Mouse (Mus musculus): ENCODE measurements at regions not wholly inside any gene's neighbourhood (a gene's known extent, or its start where the extent isn't known, plus 50 kb on each side); places are given as distances from the start of the nearest gene placed in this dataset.
"Not testable (repeated sequence)": the region's sequence is repeated elsewhere in the genome, so short reads cannot be mapped to it uniquely, and the experiment has no call there.

DNA sequence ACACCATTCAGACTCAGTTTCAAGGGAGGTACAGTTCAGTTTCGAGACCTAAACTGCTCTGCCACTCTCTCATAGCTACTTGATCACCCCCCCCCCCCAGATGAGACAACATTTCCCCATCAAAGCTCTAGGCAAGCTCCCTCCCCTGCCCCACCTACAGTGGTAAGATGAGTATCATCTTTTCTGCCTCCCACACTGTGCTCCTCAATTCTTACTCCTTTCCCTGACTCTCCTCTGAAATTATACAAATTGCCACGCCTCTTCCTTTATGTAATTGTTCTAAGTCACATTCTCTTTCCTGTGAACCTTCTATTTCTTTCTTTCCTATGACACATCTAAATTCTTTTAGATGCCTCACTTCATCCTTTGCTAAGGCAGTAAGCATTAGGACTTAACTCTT lies 321.6 kb downstream of the Htr1b start:
- peak; percentile 18 for DNase-seq

DNA sequence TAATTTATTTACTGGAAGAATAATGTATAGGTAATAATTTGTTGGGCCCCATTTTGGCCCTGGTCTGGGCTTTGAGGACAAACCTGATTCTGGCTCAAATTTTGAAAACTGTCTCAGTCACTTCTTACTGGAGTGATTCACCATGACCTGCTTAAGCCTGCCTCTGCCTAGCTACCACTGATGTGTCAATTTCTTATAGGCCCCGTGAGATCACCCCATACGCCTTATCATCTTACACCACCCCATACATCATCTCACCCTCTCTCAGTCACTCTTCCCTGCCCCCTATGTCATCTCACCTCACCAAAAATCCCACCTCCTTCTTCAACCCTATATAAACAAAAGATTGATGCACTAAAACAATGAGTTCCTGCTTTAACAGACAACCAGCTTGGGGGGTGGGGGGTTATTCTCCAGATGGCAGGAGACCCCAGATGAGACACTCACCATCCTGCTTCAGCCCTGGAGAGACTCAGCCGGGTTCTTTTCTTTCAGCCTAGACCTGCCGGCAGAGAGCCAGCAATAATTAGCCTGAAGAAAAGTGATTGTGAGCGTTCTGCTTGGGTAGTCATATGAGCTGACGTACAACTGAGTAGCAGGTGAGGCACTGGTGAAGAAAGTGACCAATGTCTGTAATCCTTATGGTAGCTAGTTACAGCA lies 325.0 kb downstream of the Htr1b start:
- no peak for DNase-seq

DNA sequence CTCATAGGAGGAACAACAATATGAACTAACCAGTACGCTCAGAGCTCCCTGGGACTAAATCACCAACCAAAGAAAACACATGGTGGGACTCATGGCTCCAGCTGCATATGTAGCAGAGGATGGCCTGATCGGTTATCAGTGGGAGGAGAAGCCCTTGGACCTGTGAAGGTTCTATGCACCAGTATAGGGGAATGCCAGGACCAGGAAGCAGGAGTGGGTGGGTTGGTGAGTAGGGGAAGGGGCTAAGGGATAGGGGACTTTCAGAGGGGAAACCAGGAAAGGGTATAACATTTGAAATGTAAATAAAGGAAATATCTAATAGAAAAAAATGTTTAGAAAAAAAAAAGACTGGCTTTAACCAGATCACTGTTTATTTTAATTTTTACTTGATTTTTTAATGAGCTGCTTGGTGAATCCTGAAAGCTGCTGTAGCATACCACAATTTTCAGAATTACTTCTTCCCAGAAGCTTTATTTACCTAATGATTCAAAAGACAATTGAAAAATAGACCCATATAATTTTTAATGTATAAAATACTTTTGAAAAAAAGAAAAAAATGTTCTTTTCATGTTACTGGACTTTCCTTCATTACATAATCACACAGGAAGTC lies 328.1 kb downstream of the Htr1b start:
- DNase-seq, result no peak

DNA sequence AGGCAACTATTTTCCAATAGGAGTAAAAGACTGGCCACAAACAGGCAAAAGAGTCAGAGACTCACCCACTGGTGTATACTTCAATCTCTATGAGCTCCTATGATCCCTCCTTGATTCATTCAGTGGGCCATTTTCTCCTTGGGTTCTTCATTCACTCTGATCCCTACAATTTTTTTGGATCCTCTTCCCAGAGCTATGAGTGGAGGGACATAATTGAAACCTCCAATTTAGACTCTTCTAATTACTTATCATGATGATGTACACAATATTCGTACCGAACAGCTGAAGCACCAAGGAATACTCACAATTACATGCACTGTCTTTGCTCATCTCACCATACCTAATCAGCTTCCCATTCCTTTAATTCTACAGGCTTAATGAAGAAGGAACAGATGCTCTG lies 357.9 kb downstream of the Htr1b start:
- no peak for DNase-seq

DNA sequence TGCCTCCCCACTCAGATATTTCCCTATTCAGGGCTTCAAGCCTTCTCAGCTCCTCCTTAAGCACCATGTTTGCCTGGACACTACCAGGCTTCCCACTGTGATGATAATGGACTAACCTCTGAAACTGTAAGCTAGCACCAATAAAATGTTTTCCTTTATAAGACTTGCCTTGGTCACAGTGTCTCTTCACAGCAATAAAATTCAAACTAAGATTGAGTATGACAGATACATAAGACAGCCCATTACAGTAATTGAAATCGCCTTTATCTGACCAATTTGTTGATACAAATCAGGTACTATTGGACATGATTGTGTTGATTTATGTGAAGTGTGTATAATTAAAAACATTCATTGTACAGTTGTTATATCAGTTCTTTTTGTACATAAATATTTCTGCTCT lies 358.3 kb downstream of the Htr1b start:
- no peak for DNase-seq

DNA sequence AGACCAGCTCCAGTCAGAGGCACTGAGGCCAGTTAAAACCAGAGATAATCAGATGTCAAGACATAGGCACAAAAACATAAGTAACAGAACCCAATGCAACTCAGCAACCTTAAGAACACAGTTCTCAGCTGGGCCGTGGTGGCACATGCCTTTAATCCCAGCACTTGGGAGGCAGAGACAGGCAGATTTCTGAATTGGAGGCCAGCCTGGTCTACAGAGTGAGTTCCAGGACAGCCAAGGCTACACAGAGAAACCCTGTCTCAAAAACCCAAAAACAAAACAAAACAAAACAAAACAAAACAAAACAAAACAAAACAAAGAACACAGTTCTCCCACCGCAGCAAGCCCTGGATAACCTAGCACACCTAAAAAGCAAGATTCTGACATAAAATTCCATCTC lies 408.7 kb downstream of the Htr1b start:
- not testable (repeated sequence) for DNase-seq

DNA sequence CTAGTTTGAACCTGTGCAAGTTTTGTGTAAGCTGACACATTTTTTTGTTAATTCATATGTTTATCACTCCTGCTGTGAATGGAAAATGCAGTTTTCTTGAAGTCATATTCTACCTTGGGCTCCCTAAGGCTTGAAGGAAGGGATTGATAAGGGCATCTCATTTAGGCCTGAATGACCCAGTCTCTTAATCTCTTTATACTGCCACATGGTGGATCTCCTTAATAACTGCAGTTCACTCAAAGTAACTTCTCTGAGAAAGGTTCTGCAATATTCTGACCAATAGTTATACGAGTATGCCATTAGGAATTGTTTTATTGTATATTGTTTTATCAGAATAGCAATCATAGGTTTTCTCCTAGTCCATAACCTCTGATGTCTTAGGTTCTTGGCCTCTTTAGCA lies 415.7 kb downstream of the Htr1b start:
- no peak for DNase-seq

DNA sequence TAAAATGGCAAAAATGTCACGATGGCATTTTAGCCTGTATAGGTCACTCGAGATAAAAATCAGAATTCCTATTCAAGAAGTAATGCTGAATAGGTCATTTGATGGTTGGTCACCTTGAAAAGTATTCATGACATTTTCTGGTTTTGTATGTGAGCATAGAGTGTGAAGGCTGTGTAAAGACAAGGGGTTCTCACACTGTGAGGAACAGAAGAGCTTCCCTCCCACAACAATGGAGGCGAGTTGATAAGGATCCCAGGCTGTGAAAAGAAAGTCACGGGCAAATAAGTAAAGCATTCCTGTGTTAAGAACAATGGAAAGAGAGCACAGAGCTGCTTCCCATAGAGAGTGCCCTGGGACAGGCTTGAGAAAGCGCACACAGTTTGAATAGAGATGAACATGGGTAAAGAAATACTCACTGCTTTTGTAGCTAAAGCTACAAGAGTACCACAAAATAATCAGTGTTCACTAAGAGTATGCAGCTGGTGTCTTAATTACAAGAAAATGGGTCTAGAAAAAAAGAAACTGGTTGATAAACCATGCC lies 418.0 kb downstream of the Htr1b start:
- no peak for DNase-seq

DNA sequence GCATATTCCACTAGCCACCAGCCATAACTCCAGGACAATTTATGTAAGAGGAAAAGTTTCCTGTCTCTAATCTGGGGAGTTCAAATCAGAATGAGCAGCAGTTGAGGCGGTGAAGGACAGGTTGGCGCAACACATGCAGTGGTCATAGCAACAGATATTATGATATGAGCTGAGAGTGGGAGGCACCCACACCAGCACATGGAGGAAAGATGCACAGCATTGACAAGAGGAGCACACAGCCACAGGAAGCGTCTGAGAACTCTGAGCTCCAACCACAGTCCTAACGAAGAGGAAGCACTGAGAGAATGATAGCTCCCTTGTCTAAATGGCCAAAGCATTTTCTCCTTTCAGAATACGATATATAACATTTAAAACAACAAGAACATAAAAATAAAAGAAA lies 418.9 kb downstream of the Htr1b start:
- DNase-seq, result peak; percentile 3

DNA sequence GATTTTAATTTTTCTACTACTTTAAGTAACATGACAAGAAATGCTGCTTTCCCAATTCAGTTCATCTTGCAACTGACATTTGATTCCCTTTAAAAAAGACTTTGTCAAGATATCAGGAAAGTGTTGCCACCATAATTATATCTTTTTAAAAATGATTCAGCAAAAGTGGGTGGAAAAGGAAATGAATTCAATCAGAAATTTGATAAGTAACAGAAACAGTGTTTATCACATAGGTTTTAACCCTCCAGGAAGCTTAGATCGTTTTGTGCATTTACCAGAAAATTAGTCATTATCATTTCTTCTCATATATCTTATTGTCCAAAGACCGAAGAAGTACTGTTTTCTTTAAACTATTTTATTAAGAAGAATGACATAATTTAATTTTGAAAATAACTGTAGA lies 441.0 kb downstream of the Htr1b start:
- no peak for DNase-seq
